Mouse (Mus musculus): Measurements from ENCODE around the gene Wnt7a. TPM values are rescaled to one million over a fixed set of nuclear protein-coding genes. Genes with fewer than 3 reads are reported as not detected.

Wnt7a gene
- polyA plus RNA-seq, 1 experiment from 2014 or later: not detected

GRCm38 (mm10) chr6:91359672-91360370, 51.3 kb downstream of the Wnt7a start:
- Histone ChIP-seq H3K4me1 (replicated peaks; ENCODE audit: control insufficient read depth, insufficient read depth, low read length) (no peaks in the 10 kb centered on the region), H3K27me3 (replicated peaks; ENCODE audit: control insufficient read depth, insufficient read depth, low read length) (no peaks in the 10 kb centered on the region), H3K4me2 (ENCODE audit: low read length) (no peak overlapping the region), H3K9me3 (ENCODE audit: control insufficient read depth, low read length) (no peaks in the 10 kb centered on the region), H3K36me3 (ENCODE audit: control insufficient read depth, insufficient read depth, low read length) (no peaks in the 10 kb centered on the region), H3K4me3 (ENCODE audit: low read depth, low read length) (no peak overlapping the region), H3K9ac (ENCODE audit: low read length) (no peak overlapping the region), H3K27ac (ENCODE audit: low read depth) (no peak overlapping the region)
- DNase-seq (ENCODE audit: low spot score) (no peak), ATAC-seq (replicated peaks; ENCODE audit: low FRiP score, low TSS enrichment, low read depth) (no peak)
- 85% methylated on average over 7 of the region's 7 CpGs for WGBS

- H3K4me3 ChIP-seq (ENCODE audit: low read depth, low read length): no peak overlapping the region
- H3K36me3 ChIP-seq (ENCODE audit: control insufficient read depth, insufficient read depth, low read length): no peaks in the 10 kb centered on the region
- ATAC-seq (replicated peaks; ENCODE audit: low FRiP score, low TSS enrichment, low read depth): no peak
- no peak overlapping the region for H3K27ac ChIP-seq (ENCODE audit: low read depth)
- H3K27me3 ChIP-seq (replicated peaks; ENCODE audit: control insufficient read depth, insufficient read depth, low read length): no peaks in the 10 kb centered on the region
- no peak overlapping the region for H3K9ac ChIP-seq (ENCODE audit: low read length)
- H3K9me3 ChIP-seq (ENCODE audit: control insufficient read depth, low read length): no peaks in the 10 kb centered on the region
- no peak overlapping the region for H3K4me2 ChIP-seq (ENCODE audit: low read length)
- no peaks in the 10 kb centered on the region for H3K4me1 ChIP-seq (replicated peaks; ENCODE audit: control insufficient read depth, insufficient read depth, low read length)
- 78% methylated on average over 6 of the region's 6 CpGs for WGBS
- DNase-seq (ENCODE audit: low spot score): no peak
Observed at GRCm38 (mm10) chr6:91358866-91359656, 52.1 kb downstream of the Wnt7a start.

- Histone ChIP-seq H3K4me1 (replicated peaks; ENCODE audit: control insufficient read depth, insufficient read depth, low read length) (no peaks in the 10 kb centered on the region), H3K27ac (ENCODE audit: low read depth) (no peak overlapping the region), H3K4me2 (ENCODE audit: low read length) (no peak overlapping the region), H3K9ac (ENCODE audit: low read length) (no peak overlapping the region), H3K9me3 (ENCODE audit: control insufficient read depth, low read length) (no peaks in the 10 kb centered on the region), H3K27me3 (replicated peaks; ENCODE audit: control insufficient read depth, insufficient read depth, low read length) (no peaks in the 10 kb centered on the region), H3K4me3 (ENCODE audit: low read depth, low read length) (no peak overlapping the region), H3K36me3 (ENCODE audit: control insufficient read depth, insufficient read depth, low read length) (no peaks in the 10 kb centered on the region)
- 55% methylated on average over 2 of the region's 2 CpGs for WGBS
- DNase-seq (ENCODE audit: low spot score) (no peak), ATAC-seq (replicated peaks; ENCODE audit: low FRiP score, low TSS enrichment, low read depth) (no peak)
Observed at GRCm38 (mm10) chr6:91358394-91358793, 52.8 kb downstream of the Wnt7a start.

- no peak overlapping the region for H3K27ac ChIP-seq (ENCODE audit: low read depth)
- no peaks in the 10 kb centered on the region for H3K9me3 ChIP-seq (ENCODE audit: control insufficient read depth, low read length)
- no peak overlapping the region for H3K4me2 ChIP-seq (ENCODE audit: low read length)
- 56% methylated on average over 13 of the region's 13 CpGs for WGBS
- H3K27me3 ChIP-seq (replicated peaks; ENCODE audit: control insufficient read depth, insufficient read depth, low read length): no peaks in the 10 kb centered on the region
- ATAC-seq (replicated peaks; ENCODE audit: low FRiP score, low TSS enrichment, low read depth): no peak
- no peak overlapping the region for H3K4me3 ChIP-seq (ENCODE audit: low read depth, low read length)
- H3K9ac ChIP-seq (ENCODE audit: low read length): no peak overlapping the region
- no peaks in the 10 kb centered on the region for H3K4me1 ChIP-seq (replicated peaks; ENCODE audit: control insufficient read depth, insufficient read depth, low read length)
- H3K36me3 ChIP-seq (ENCODE audit: control insufficient read depth, insufficient read depth, low read length): no peaks in the 10 kb centered on the region
- no peak for DNase-seq (ENCODE audit: low spot score)
Observed at GRCm38 (mm10) chr6:91357238-91357876, 53.8 kb downstream of the Wnt7a start.

- no peak overlapping the region for H3K4me2 ChIP-seq (ENCODE audit: low read length)
- no peak overlapping the region for H3K4me3 ChIP-seq (ENCODE audit: low read depth, low read length)
- ATAC-seq (replicated peaks; ENCODE audit: low FRiP score, low TSS enrichment, low read depth) (no peak), DNase-seq (ENCODE audit: low spot score) (no peak)
- H3K36me3 ChIP-seq (ENCODE audit: control insufficient read depth, insufficient read depth, low read length): no peaks in the 10 kb centered on the region
- WGBS: 51% methylated on average over 9 of the region's 9 CpGs
- no peaks in the 10 kb centered on the region for H3K4me1 ChIP-seq (replicated peaks; ENCODE audit: control insufficient read depth, insufficient read depth, low read length)
- H3K9me3 ChIP-seq (ENCODE audit: control insufficient read depth, low read length): no peaks in the 10 kb centered on the region
- H3K9ac ChIP-seq (ENCODE audit: low read length): no peak overlapping the region
- no peak overlapping the region for H3K27ac ChIP-seq (ENCODE audit: low read depth)
- no peaks in the 10 kb centered on the region for H3K27me3 ChIP-seq (replicated peaks; ENCODE audit: control insufficient read depth, insufficient read depth, low read length)
Observed at GRCm38 (mm10) chr6:91349620-91350019, 61.5 kb downstream of the Wnt7a start.

- 27% methylated on average over 7 of the region's 7 CpGs for WGBS
- Histone ChIP-seq H3K27me3 (replicated peaks; ENCODE audit: control insufficient read depth, insufficient read depth, low read length) (no peaks in the 10 kb centered on the region), H3K4me1 (replicated peaks; ENCODE audit: control insufficient read depth, insufficient read depth, low read length) (no peaks in the 10 kb centered on the region), H3K4me2 (ENCODE audit: low read length) (no peak overlapping the region), H3K27ac (ENCODE audit: low read depth) (no peak overlapping the region), H3K9me3 (ENCODE audit: control insufficient read depth, low read length) (no peaks in the 10 kb centered on the region), H3K4me3 (ENCODE audit: low read depth, low read length) (no peak overlapping the region), H3K36me3 (ENCODE audit: control insufficient read depth, insufficient read depth, low read length) (no peaks in the 10 kb centered on the region), H3K9ac (ENCODE audit: low read length) (no peak overlapping the region)
- DNase-seq (ENCODE audit: low spot score): no peak
- ATAC-seq (replicated peaks; ENCODE audit: low FRiP score, low TSS enrichment, low read depth): no peak
Observed at GRCm38 (mm10) chr6:91347721-91348120, 63.4 kb downstream of the Wnt7a start.

GRCm38 (mm10) chr6:91346906-91347156, 64.3 kb downstream of the Wnt7a start:
- ATAC-seq (replicated peaks; ENCODE audit: low FRiP score, low TSS enrichment, low read depth) (no peak), DNase-seq (ENCODE audit: low spot score) (no peak)
- no peaks in the 10 kb centered on the region for H3K9me3 ChIP-seq (ENCODE audit: control insufficient read depth, low read length)
- no peak overlapping the region for H3K4me2 ChIP-seq (ENCODE audit: low read length)
- H3K27ac ChIP-seq (ENCODE audit: low read depth): no peak overlapping the region
- no peak overlapping the region for H3K9ac ChIP-seq (ENCODE audit: low read length)
- H3K27me3 ChIP-seq (replicated peaks; ENCODE audit: control insufficient read depth, insufficient read depth, low read length): no peaks in the 10 kb centered on the region
- no peak overlapping the region for H3K4me3 ChIP-seq (ENCODE audit: low read depth, low read length)
- 42% methylated on average over 3 of the region's 3 CpGs for WGBS
- no peaks in the 10 kb centered on the region for H3K36me3 ChIP-seq (ENCODE audit: control insufficient read depth, insufficient read depth, low read length)
- no peaks in the 10 kb centered on the region for H3K4me1 ChIP-seq (replicated peaks; ENCODE audit: control insufficient read depth, insufficient read depth, low read length)

- ATAC-seq (replicated peaks; ENCODE audit: low FRiP score, low TSS enrichment, low read depth): no peak
- DNase-seq (ENCODE audit: low spot score): no peak
- 45% methylated on average over 10 of the region's 10 CpGs for WGBS
- no peak overlapping the region for H3K27ac ChIP-seq (ENCODE audit: low read depth)
- H3K36me3 ChIP-seq (ENCODE audit: control insufficient read depth, insufficient read depth, low read length): no peaks in the 10 kb centered on the region
- no peak overlapping the region for H3K4me3 ChIP-seq (ENCODE audit: low read depth, low read length)
- H3K4me2 ChIP-seq (ENCODE audit: low read length): no peak overlapping the region
- no peaks in the 10 kb centered on the region for H3K27me3 ChIP-seq (replicated peaks; ENCODE audit: control insufficient read depth, insufficient read depth, low read length)
- no peak overlapping the region for H3K9ac ChIP-seq (ENCODE audit: low read length)
- no peaks in the 10 kb centered on the region for H3K9me3 ChIP-seq (ENCODE audit: control insufficient read depth, low read length)
- no peaks in the 10 kb centered on the region for H3K4me1 ChIP-seq (replicated peaks; ENCODE audit: control insufficient read depth, insufficient read depth, low read length)
Observed at GRCm38 (mm10) chr6:91346071-91346905, 64.9 kb downstream of the Wnt7a start.

All from intestine, embryonic 14.5 days (tissue).